Mouse (Mus musculus): Measurements from ENCODE around the gene Plekha5. TPM values are rescaled to one million over a fixed set of nuclear protein-coding genes. Genes with fewer than 3 reads are reported as not detected.

Gene Plekha5
- 27.6 TPM for polyA plus RNA-seq (2017; shearing (Covaris generic))

GRCm38 (mm10) chr6:140423846-140424200 lies at the start of gene Plekha5:
Plekha5 (plus strand) TSS chr6:140424054.

GRCm38 (mm10) chr6:140622391-140623225 lies 198.8 kb downstream of the Plekha5 start, which contains the start of gene Aebp2:
Aebp2 (plus strand) TSS chr6:140622663.

Other genes with a start within 250 kb of the Plekha5 start
- gene Aebp2, start 198.6 kb downstream of the Plekha5 start, polyA plus RNA-seq (2017; shearing (Covaris generic)): 79.3 TPM

Data from CD4-positive, CD25-positive, alpha-beta regulatory T cell (primary cell).